Mouse (Mus musculus) forebrain, embryonic 14.5 days (tissue): ENCODE results near the gene Cmtr1. TPM values are rescaled to one million over a fixed set of nuclear protein-coding genes. Genes with fewer than 3 reads are reported as not detected.

ENCODE experiments used
- ATAC-seq: fragments of 200-750 bp; cut with Nextera tagmentation; 2 replicates; pipeline ENCODE4 v1.8.0; 2017; ENCODE audit warnings: mild to moderate bottlenecking, moderate library complexity
- DNase-seq: peaks from one replicate; pipeline ENCODE4 v3.0.0-alpha.2; 2015; ENCODE audit warnings: low spot score
- H3K27ac ChIP-seq: fragments of 300-500 bp; sonication (generic); 2 replicates; pipeline ENCODE4 v1.5.1; 2014; ENCODE audit warnings: low read depth, mild to moderate bottlenecking, control low read depth, low read length, moderate library complexity
- H3K27me3 ChIP-seq: fragments of 300-500 bp; sonication (generic); replicated peaks from 2 replicates; pipeline ENCODE4 v1.6.1; 2014; ENCODE audit warnings: low read length, control low read depth, mixed read lengths; ENCODE audit not compliant: control insufficient read depth, insufficient read depth
- H3K36me3 ChIP-seq: fragments of 300-500 bp; sonication (generic); 2 replicates; pipeline ENCODE4 v1.6.1; 2014; ENCODE audit warnings: low read length, control low read depth; ENCODE audit not compliant: control insufficient read depth, insufficient read depth
- H3K4me1 ChIP-seq: fragments of 300-500 bp; sonication (generic); 2 replicates; pipeline ENCODE4 v1.6.1; 2014; ENCODE audit warnings: antibody characterized with exemption, low read length, control low read depth; ENCODE audit not compliant: control insufficient read depth, insufficient read depth
- H3K4me2 ChIP-seq: fragments of 300-500 bp; sonication (generic); 2 replicates; pipeline ENCODE4 v1.6.1; 2014; ENCODE audit warnings: mild to moderate bottlenecking, control low read depth, low read length
- H3K4me3 ChIP-seq: fragments of 300-500 bp; sonication (generic); 2 replicates; pipeline ENCODE4 v1.5.1; 2014; ENCODE audit warnings: low read depth, low read length, control low read depth
- H3K9ac ChIP-seq: fragments of 300-500 bp; sonication (generic); 2 replicates; pipeline ENCODE4 v1.6.1; 2014; ENCODE audit warnings: mild to moderate bottlenecking, low read length, control low read depth, moderate library complexity
- H3K9me3 ChIP-seq: fragments of 300-500 bp; sonication (generic); replicated peaks from 2 replicates; pipeline ENCODE4 v1.6.1; 2016; ENCODE audit warnings: low read length, control low read depth, mixed read lengths; ENCODE audit not compliant: control insufficient read depth
- WGBS: fragments of 180-500 bp; shearing (Covaris S2); extraction: QIAGEN DNeasy Blood & Tissue Kit; methylation state at CpG from one replicate; pipeline ENCODE4 v1.1.7; 2014; 5-methylcytosine and 5-hydroxymethylcytosine counted together
- polyA plus RNA-seq: library from polyadenylated mRNA; unstranded; fragments of >200 nt; fragmentation: Nextera tagmentation; extraction: Ambion mirVana; gene quantifications from 2 replicates; pipeline ENCODE4 v1.2.1, GENCODE M21; 2014

The Cmtr1 gene
- polyA plus RNA-seq, 1 experiment from 2014 or later = 116 TPM

DNA sequence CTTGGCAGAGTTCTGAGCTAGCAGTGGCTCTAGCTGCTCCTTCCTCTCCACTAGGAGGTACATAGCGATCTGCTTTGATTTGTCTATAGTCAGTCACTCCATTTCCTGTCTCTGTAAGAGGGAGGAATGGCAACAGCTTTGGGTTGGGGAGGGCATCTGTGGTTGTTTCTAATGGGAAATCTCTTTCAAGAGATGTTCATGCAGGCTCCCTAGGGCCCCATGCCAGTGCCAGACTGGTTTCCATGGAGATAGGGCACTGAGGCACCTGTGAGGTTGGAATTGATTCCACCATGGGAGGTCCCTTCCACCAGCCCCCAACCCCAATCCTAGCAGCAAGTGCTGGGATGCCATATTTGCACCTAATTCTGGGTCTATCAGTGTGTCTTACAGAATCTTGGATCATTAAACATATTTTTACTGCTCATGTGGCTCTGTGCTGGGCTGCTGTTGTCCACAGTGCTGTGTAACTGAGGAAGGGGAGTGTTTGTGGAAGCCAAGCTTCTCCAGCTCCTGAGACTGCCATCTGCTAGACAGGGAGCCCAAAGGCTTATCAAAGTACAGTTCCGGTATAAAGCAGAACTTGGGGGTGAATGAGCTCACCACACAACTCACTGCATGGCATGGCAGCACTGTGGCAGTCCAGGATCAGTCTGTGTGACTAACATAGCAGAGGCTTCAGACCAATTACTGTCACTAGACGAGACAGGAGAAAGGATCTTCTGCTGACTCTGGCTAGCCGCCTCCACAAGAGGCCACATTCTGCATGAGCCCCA, 42.7 kb downstream of the Cmtr1 start:
- Histone ChIP-seq H3K27me3 (no peaks in the 10 kb centered on the region), H3K4me2 (no peak overlapping the region), H3K4me1 (peaks cover 17% of the 10 kb centered on the region), H3K9ac (no peak overlapping the region), H3K4me3 (no peak overlapping the region), H3K9me3 (no peaks in the 10 kb centered on the region), H3K36me3 (peaks cover 59% of the 10 kb centered on the region), H3K27ac (peak overlapping the region; percentile 64)
- peak; percentile 81 for DNase-seq
- ATAC-seq = peak; percentile 61; the same call in 1 of the 2 replicates
- 64% methylated on average over 4 of the region's 4 CpGs for WGBS

DNA sequence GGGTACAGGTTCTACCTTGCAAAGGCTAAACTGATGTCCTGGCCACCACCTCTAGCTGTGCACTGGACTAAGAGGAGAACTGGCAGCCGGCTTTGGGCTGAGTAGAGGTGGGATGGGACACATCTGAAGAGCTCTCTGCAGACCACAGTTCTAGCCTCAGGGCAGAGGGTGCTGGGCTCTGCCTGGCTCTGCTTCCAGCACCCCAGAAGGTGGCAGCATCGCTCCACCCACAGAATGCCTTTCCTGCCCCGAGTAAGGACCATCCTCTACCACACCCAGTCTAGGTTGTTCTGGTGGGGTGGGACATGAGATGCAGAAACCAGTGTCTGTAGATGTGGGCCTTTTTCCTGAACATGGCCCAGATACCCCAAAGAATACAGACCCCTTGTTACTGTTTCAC, 44.4 kb downstream of the Cmtr1 start:
- ATAC-seq (peak; percentile 65), DNase-seq (peak; percentile 79)
- Histone ChIP-seq H3K4me1 (peaks cover 33% of the 10 kb centered on the region), H3K4me2 (no peak overlapping the region), H3K9ac (no peak overlapping the region), H3K9me3 (no peaks in the 10 kb centered on the region), H3K36me3 (peaks cover 43% of the 10 kb centered on the region), H3K4me3 (no peak overlapping the region), H3K27ac (no peak overlapping the region), H3K27me3 (no peaks in the 10 kb centered on the region)
- 19% methylated on average over 3 of the region's 3 CpGs for WGBS

DNA sequence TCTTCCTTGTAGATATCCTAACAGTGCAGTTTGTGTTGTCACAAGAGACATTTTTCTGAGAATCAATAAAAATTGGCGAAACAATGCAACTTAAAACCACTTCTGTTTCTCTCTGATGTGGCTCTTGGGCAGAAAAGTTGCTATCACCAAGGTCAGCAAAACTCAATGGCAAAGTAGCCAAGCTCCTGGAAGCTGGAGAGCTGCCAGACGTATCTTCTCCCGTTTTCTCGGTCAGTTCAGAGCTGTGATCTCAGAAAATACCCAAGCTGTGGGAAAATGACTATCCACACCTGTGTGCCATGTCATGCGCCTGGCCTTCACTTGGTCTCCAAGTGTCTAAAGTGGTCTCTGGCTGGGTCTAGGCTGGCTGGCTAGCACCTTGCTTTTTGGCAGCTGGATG, 45.5 kb downstream of the Cmtr1 start:
- WGBS = 86% methylated on average over 5 of the region's 5 CpGs
- peaks cover 32% of the 10 kb centered on the region for H3K36me3 ChIP-seq
- H3K9ac ChIP-seq = no peak overlapping the region
- peaks cover 44% of the 10 kb centered on the region for H3K4me1 ChIP-seq
- ATAC-seq (no peak), DNase-seq (no peak)
- H3K4me2 ChIP-seq = no peak overlapping the region
- no peaks in the 10 kb centered on the region for H3K9me3 ChIP-seq
- H3K4me3 ChIP-seq = no peak overlapping the region
- H3K27ac ChIP-seq = no peak overlapping the region
- H3K27me3 ChIP-seq = no peaks in the 10 kb centered on the region

DNA sequence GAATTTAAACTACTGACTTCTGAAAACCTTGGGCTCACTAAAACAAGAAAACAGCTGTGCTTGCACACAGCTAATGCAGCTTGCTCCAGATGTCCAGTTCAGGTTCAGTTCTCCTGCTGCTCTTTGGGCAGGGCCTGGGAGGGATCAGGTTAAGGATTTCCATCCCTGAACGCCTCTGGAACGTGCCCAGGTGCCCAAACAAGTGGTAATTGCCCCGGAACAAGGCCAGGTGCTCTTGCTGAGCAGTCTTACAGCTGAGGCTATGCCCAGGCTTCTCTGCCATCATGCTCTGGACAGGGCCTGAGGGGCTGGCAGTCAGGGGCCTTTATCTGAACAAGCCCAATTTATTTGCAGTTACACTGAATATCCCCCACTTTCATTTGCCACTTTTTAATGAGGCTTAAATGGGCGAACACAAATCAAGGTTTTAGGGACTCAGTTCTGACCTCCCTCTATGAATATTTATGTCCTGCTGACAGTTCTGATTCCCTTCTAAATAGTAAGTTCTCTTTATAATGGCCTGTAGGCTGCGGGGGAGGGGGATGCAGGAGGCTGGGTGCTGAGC, 46.7 kb downstream of the Cmtr1 start:
- ATAC-seq (peak; percentile 22; the same call in 1 of the 2 replicates), DNase-seq (peak; percentile 78)
- Histone ChIP-seq H3K4me2 (no peak overlapping the region), H3K9me3 (no peaks in the 10 kb centered on the region), H3K9ac (no peak overlapping the region; the same call in 1 of the 2 replicates), H3K36me3 (peaks cover 20% of the 10 kb centered on the region; the same call in 1 of the 2 replicates), H3K4me1 (peaks cover 56% of the 10 kb centered on the region), H3K4me3 (no peak overlapping the region), H3K27me3 (no peaks in the 10 kb centered on the region), H3K27ac (peak overlapping the region; percentile 49; the same call in 1 of the 2 replicates)
- 9% methylated on average over 5 of the region's 5 CpGs for WGBS

DNA sequence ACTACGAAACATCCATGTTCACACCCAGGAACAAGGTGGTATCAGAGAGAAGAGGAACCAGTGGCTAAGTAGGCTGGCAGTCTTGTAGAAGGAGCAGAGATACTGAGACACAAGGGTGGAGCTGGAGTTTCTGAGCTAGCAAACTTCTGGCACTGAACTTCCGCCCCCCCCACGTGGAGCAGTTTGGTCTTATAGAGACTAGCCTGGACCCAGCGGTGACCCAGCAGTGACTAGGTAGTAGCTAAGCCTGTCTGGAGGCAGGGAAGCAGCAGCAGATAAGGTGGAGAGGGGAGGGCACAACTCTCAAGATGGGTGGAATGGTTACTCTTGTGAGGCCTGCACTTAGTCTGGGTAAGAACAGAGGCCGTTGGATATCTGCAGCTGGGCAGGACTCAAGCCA, 48.4 kb downstream of the Cmtr1 start:
- Histone ChIP-seq H3K9me3 (no peaks in the 10 kb centered on the region), H3K4me1 (peaks cover 67% of the 10 kb centered on the region), H3K9ac (peak overlapping the region; percentile 8; the same call in 1 of the 2 replicates), H3K36me3 (peaks cover 5% of the 10 kb centered on the region; the same call in 1 of the 2 replicates), H3K4me3 (no peak overlapping the region), H3K27me3 (no peaks in the 10 kb centered on the region), H3K4me2 (no peak overlapping the region), H3K27ac (no peak overlapping the region)
- DNase-seq (no peak), ATAC-seq (no peak)
- 80% methylated on average over 5 of the region's 5 CpGs for WGBS

DNA sequence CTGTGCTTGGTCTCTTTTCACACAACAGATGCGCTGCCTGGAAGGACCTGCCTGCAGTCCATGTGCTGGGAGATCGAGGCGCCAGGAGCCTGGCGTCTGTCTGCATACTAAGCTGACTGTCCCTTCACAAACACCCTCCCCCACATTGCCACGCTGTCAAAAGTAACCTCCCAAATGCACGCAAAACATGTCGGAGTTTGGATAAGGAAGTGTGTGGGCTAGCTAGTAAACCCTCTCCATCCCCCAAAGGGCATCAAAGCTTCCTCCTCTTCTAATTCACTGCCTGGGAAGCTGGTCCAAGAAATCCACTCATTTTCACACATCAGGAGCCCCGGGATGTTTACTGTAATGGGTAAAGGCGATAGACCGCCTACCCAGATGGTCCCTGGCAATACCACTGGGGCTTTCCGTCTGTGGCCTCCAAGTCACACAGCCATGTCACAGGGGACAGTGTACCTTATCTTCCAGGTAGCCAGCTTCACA, 50.2 kb downstream of the Cmtr1 start:
- Histone ChIP-seq H3K36me3 (no peaks in the 10 kb centered on the region), H3K27me3 (no peaks in the 10 kb centered on the region), H3K9ac (peak overlapping the region; percentile 33), H3K4me3 (no peak overlapping the region), H3K9me3 (no peaks in the 10 kb centered on the region), H3K27ac (peak overlapping the region; percentile 88), H3K4me1 (peaks cover 67% of the 10 kb centered on the region), H3K4me2 (peak overlapping the region; percentile 10; the same call in 1 of the 2 replicates)
- DNase-seq = peak; percentile 78
- 36% methylated on average over 11 of the region's 11 CpGs for WGBS
- ATAC-seq = peak; percentile 49; the same call in 1 of the 2 replicates

DNA sequence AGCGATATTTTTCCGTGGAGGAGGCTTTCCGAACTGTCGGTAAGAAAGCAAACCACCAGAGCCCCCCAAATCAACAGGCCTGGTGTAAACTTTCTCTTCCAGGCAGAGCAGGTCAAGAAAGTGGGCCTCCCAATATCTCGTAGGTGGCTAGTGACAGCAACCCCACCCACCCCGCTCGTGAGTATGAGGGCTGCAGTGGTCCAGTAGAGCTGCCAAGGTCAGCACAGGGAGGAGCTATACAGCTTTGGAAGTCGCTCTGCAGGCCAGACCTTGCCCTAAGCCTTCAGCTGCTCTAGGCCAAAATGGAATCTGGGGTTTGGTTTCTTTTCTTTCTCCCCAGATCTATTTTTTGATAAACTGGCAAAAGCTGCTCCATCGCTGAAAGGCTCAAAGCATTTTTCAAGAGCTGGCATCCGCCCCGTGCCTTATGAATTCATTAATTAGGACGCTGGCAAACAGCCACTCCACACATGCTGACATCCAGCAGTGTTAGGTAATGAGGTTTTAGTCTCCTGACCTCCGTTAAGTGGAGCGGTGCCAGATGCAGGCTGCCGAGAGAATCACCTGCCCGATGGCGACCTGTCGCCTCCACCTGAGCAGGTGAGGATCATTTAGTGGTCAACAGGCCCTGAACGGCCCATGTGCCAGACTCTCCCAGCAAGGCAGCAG, 50.8 kb downstream of the Cmtr1 start:
- Histone ChIP-seq H3K9ac (peak overlapping the region; percentile 33), H3K9me3 (no peaks in the 10 kb centered on the region), H3K4me2 (peak overlapping the region; percentile 10; the same call in 1 of the 2 replicates), H3K27me3 (no peaks in the 10 kb centered on the region), H3K36me3 (no peaks in the 10 kb centered on the region), H3K4me1 (peaks cover 73% of the 10 kb centered on the region), H3K27ac (peak overlapping the region; percentile 88), H3K4me3 (no peak overlapping the region)
- peak; percentile 30 for ATAC-seq
- 36% methylated on average over 19 of the region's 19 CpGs for WGBS
- peak; percentile 88 for DNase-seq

DNA sequence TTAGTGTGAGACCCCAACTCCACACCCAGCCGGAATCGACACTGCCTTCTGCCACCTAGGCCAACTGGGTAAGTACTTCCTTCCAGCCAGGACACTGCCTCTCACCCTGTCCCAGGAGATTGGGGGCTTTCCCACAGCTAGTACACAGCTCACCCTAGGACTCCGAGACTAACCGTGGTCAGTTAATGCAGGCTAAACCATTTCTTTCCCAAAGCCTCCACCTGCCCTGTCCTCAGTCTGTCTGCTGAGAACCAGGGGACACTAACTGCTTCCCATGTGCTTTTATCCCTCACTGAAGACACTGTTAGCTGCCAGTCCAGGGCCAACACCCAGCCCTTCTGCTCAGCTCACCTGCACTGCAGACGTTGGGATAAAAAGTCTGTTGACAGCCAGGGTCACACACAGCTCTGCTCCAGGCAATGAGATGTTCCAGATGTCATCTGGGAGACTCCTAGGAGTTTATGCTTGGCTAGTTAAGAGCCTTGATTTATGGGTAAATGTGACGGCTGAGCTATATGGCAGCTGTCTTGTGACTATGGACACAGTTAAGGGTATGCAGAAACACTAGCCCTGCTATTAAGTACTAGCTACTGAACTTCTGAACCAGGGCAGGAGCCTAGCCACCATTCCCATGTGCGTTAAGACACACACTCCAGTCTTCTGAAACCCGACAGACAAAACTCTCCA, 51.5 kb downstream of the Cmtr1 start:
- no peak for DNase-seq
- WGBS = 66% methylated on average over 8 of the region's 8 CpGs
- H3K9ac ChIP-seq = peak overlapping the region; percentile 10; the same call in 1 of the 2 replicates
- H3K4me3 ChIP-seq = no peak overlapping the region
- no peaks in the 10 kb centered on the region for H3K9me3 ChIP-seq
- H3K27me3 ChIP-seq = no peaks in the 10 kb centered on the region
- peak overlapping the region; percentile 88 for H3K27ac ChIP-seq
- no peak overlapping the region for H3K4me2 ChIP-seq
- no peaks in the 10 kb centered on the region for H3K36me3 ChIP-seq
- ATAC-seq = no peak
- peaks cover 73% of the 10 kb centered on the region for H3K4me1 ChIP-seq
